Mouse (Mus musculus) urinary bladder, postnatal 10 days (tissue): ENCODE measurements around the gene Olfr1295.

Experiments
- DNase-seq: peaks from one replicate; pipeline ENCODE4 v3.0.0; 2022; ENCODE audit warnings: low spot score

The Olfr1295 gene

GRCm38 (mm10) chr2:111569581-111569980 is at the start of gene Olfr1295:
Gene Olfr1295, minus strand, starts transcription at chr2:111569681.
- no peak for DNase-seq

GRCm38 (mm10) chr2:111540191-111540590 is 29.3 kb downstream of the Olfr1295 start, which contains the start of gene Olfr1294:
Gene Olfr1294, minus strand, starts transcription at chr2:111540291.
- DNase-seq, result no peak

GRCm38 (mm10) chr2:111524903-111525302 is 44.6 kb downstream of the Olfr1295 start, which contains the start of gene Olfr1293-ps:
Gene Olfr1293-ps, plus strand, starts transcription at chr2:111525203.
- no peak for DNase-seq

GRCm38 (mm10) chr2:111517451-111517850 is 52.0 kb downstream of the Olfr1295 start:
- DNase-seq, result no peak
